Mouse (Mus musculus) left cerebral cortex, postnatal 25 days (tissue): Measurements from ENCODE around the gene Doc2b. TPM values are rescaled to one million over a fixed set of nuclear protein-coding genes. Genes with fewer than 3 reads are reported as not detected.
A peak's percentile ranks its signal among the peaks of the same experiment; 100 is the strongest.

Experiments
- DNase-seq, 2 experiments: peaks; one replicate each; pipeline ENCODE4 v3.0.0; 2022; ENCODE audit warnings: low spot score in 2 of 2, mixed read lengths in 1 of 2
- intact Hi-C: fragments of 180-260 bp; cut with DNase I; formaldehyde crosslinking; loops from one replicate; pipeline ENCODE4 v1.15.1; 2025
- total RNA-seq, 2 experiments: library from RNA; stranded (reverse); gene quantifications; 2 replicates each; pipeline ENCODE4 v1.2.3; 2021

Doc2b gene
- 10 to 100 TPM; 22.8 to 27.9 TPM for total RNA-seq

DNA sequence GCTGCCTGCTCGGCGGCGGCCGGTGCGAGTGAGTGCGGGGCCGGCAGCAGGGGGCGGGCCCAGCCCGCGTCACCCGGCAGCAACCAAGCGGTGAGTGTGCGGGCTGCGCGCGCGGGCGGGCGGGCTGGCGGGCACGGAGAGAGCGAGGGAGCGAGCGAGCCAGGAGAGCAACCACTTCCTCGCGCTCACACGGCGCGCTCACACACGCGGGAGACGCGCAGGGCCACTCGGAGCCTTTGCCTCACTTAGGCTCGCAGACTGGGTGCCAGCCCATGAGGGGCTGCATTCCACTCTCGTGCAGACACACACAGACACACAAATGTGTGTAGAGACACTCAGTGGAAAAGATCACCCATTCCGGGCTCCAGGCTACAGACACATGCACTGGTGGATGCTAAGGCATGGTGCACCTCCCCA is at the start of gene Doc2b:
Gene Doc2b (minus strand): TSS at position 21 of the 417 bp plus-strand sequence.
- intact Hi-C loops: loop anchor here (5.0 kb wide), 1 partner anchor 71 kb away; no protein-coding TSS in a partner anchor
- DNase-seq: peak; percentile 74 to 76

DNA sequence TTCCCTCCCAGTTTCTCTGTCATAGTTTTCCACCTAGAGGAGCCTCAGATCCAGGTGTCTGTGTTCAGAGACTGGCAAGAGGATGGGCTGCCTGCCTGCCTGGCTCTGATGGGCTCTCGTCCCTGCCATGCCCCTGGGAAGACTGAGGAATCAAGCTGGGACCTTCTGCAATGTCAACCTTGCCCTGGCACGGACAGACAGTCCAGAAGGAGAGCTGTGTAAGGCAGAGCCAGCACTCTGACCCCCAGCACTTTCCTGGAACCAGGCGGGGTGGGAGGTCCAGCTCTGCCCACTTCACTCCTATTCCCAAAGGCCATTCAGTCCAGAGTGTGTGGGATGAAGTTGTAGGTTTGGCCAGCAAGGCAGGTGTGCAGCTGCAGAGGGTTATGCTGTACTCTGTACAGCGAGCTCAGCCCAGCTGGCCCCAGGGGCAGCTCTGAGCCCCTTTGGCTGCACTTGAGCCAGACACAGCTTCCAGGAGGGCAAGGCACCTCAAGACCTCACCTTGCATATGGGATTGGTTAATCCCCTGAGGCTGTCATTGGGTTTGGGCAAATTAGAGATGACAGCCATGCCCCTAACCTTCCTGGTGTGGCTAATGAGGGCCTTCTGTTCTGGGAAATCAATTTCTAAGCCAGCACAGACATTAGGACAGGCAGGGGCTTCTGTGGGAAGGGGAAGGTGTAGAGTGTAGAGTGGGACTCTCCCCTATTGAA is 47.2 kb upstream of the Doc2b start:
- intact Hi-C loops: no loop called here
- DNase-seq: no peak

DNA sequence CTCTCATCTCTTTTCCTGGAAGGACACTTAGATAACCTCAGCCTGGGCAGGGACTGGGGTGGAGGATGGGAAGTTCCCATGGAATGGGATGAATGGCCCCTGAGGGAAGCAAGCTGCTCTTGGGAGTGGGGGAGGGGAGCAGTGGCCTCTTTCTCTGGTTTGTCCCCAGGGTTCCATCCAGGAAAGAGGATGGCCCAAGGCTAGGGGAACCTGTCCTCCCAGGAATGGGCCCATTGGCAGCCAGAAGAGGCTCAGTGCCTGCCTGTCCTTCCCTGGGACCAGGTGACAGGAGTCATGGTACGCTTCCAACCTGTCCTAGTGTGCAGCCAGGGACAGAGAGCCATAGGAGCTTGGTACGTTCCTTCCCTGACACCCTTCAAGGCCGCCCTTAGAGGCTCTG is 45.7 kb upstream of the Doc2b start:
- intact Hi-C loops: no loop called here
- no peak for DNase-seq

DNA sequence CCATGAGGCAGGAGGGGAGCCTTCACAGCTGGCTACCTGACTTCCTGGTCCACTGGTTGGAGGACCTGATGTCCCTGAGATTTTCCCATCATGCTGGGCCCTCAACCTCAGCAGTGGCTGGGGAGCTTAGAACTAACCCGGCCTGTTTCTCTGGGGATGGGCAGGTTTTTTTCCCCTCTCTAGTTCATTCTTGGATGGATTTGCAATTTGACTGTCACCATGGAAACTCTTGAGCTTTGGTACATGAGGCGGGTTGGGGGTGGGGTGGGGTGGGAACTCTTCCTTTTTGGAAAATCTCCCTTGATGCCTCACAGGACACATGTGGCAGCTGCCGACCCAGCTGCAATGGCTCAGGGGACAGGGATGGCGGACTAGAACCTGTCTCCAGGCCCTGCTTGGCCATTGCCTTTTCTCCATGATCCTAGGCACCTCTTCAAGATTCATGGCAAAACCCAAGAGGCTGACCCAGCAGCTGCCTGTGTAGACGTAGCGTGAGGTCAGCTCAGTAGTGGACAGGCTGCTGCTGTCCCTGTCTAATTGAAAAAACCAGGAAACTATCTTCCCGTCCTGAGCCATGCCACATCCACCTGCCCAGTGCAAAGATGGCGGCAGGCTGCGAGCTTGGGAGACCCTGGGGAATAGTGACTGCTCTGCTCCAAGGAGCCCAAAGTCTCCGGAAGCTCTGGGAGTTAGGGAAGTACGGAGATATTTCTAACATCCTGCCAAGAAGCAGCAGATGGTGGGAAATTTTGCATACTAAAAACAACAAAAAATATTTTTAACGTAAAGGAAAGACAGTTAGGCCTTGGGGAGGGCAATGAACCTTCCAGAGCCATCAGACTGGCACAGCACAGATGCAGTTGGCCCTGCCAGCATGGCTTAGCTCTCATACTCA is 43.9 kb upstream of the Doc2b start:
- DNase-seq: peak in 1 of 2 experiments; percentile 47
- intact Hi-C loops: no loop called here

DNA sequence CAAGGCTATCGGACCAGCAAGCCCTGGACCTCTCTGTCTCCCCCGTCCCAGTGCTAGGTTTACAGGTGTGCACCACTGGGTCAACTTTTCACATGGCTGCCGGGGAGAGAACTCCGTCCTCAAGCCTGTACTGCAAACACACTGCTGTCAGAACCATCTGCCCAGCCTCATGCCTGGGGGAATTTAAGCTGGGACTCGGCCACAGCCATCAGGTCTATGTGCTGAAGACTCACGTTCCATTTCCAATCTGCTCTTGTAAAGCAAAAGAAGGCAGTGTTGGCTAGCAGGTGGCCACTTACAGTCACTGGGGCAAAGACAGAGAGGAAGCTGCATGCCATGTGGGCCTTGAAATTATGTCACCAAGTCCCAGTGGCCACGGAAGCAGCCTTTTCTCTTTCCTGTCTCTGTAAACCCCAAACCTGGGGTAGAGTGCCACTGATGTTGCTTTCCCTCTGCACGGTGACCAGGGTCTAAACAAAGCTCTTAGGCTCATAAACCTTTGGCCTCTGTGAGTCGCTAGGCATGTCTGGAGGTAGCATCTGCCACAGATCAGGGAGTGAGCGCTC is 43.1 kb upstream of the Doc2b start:
- intact Hi-C loops: no loop called here
- DNase-seq: no peak

DNA sequence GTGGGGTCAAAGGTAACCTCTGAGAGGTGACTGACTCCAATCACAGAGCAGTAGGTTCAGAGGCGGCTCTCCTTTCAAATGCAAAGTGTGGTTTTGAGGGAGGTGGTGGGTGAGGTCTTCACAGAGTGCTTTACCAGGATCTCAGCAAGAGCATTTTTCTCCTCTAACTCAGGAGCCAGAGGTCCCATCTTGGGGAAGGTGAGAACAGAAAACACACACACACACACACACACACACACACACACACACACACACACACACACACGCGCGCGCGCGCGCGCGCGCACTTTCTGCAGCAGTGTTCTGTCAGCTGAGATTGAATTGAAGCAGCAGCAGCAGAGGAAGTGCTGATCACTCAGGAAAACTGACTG is 40.4 kb upstream of the Doc2b start:
- no peak for DNase-seq
- intact Hi-C loops: no loop called here

DNA sequence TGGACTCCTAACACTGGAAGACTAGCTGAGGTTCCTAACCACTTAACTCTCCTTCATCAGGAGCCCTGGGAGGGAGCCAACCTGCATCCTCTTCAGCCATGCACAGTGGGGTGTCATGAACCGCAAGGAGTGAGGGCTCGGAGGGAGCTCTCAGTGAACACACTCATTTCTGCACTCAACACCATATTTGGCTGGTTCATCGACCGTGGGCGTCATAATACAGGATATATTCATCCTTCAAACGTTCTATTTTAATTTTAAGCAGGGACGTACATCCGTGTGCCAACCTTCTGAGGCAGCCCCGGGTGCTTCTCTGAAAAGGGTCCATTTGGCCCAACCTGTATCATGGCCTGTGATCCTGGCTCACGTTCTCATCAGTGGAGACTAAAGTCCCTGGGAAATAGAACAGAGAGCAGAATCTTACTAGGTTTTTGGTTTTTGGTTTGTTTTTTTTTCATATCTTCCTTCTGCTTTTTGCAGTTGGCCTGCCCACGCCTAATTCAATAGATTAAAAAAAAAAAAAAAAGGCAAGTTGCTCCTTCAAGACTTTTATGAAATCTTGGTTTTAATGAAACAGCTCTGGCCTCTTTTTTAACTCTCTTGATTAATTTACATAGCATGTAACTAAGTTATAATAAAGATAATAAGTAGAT is 39.9 kb upstream of the Doc2b start:
- peak; percentile 12 to 54 for DNase-seq
- intact Hi-C loops: no loop called here

DNA sequence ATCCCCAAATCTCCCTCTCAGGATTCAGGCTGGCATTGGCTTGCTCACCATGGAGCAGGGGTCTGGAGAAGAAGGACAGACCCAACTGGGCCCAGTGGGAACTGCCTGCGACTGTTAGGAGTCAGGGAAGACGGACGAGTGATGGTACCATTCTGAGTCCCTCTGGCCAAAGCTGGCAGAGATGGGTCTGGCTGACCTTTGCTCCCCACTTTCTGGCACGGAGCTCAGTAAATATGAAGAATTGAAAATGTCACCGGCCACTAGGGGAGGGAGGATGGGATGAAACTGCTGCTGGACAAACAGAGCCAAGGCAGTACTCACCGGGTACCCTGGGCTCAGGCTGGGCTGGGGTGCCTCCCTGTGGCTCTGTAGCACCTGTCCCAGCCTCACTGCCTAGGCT is 37.2 kb upstream of the Doc2b start:
- DNase-seq: no peak
- intact Hi-C loops: no loop called here

DNA sequence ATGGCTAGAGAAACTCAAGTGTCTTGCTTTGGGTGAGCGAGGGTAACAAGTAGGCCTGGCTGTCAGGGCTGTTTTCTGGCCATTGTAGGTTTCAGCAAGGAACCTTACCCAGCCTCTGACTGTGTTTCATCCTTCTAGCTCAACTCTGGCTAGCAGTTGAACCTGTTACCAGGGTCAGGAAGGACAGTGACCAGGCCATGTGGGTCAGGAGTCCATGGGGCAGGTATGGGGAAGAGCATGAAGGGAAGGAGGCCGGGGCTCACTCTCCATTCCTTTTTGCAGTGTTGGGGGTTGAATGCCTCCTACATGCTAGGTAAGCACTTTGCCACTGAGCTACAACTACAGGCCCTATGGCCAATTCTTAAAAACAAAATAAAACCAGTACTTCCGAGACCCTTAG is 34.5 kb upstream of the Doc2b start:
- intact Hi-C loops: no loop called here
- no peak for DNase-seq

DNA sequence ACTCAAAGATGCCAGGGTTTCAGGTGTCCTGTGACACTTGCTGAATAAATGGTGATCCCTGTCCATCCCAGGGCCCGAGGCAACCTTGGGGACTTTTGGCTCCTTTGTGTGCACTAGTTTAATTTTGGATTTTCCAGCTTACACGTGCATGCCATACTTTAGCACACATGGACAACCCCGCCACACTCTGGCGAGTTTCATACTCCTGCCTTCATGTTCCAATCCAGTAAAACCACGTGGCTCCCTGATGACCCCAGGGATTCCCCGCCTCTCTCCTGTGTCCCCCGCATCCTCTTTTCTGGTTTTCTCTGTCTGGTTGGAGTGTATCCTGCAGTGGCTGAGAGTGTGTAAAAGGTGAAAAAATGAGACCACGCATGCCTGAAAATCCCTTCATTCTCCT is 31.6 kb upstream of the Doc2b start:
- DNase-seq: no peak
- intact Hi-C loops: no loop called here

DNA sequence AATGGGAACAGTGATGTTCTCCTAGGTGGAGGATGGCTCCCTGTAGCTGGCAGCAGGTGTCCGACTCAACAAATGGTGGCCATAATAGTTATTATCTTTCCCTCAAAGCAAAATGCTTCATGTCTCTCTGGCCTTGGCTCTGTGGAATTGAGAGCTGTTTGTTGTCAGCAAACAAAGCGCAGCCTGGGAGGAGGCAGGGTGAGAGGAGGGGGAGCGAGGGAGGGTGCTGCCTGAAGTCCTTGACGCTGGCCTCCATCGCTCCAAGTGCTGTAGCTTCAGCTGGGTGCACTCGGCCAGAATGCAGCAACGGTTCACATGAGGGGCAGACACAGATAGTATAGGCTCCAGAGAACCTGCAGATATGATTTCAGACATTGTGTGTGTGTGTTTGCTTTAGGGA is 27.7 kb upstream of the Doc2b start:
- intact Hi-C loops: no loop called here
- DNase-seq: no peak

DNA sequence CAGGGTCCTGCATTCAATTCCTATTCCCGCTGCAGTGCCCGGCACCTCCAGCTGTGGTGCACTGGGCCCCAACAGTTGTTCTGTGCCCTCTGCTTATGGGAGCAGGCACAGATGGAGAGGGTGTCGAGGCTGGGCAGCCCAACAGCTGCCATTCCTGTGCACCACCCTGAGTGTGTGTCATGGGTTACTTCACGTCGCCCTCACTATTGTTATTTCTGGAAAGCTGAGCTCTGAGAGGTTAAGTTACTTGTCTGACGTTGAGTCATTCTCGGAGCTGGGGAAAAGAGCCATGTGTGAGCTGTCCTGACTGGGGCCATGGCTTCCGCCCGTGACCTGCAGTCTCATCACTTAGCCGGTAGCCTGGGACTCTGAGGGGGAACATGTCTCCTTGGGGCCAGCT is 17.2 kb upstream of the Doc2b start:
- DNase-seq: no peak
- intact Hi-C loops: no loop called here

DNA sequence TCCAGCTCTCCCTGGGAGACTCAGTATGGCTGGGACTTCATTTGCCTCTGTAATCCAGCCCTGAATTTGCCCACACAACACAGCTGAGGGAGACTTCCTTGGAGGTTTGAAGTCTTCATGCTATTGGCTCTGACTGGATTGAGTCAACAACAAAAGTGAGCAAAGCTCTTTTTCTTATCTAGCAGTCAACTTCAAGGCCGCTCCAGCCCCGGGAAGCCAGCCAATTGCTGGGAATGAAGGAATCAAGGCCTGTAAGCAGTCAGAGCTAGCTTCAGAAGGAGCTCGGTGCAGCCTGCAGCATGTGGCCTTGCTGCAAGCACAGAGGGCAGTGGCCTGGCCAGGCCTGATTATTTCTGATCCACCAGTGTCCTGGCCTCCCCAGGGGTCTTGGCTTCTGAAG is 16.1 kb upstream of the Doc2b start:
- intact Hi-C loops: no loop called here
- peak; percentile 28 to 64 for DNase-seq

DNA sequence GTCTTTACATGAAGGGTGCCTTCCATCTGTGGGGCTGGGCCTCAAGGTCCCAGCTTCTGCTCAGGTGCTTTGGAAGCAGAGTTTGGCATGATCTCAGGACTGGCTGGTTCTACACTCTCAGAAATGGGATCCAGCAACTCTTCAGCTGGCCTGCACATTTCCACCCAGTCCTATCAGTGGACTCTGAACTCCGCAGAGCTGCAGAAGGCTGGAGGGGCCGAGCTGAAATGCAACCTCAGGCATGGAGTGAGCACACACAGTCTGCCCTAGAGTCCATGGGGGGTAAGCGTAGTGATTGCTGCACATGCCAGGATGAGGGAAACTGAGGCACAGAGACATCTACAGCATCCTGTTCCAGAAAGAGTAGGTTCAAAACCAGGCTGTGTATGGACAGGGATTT is 14.7 kb upstream of the Doc2b start:
- intact Hi-C loops: no loop called here

DNA sequence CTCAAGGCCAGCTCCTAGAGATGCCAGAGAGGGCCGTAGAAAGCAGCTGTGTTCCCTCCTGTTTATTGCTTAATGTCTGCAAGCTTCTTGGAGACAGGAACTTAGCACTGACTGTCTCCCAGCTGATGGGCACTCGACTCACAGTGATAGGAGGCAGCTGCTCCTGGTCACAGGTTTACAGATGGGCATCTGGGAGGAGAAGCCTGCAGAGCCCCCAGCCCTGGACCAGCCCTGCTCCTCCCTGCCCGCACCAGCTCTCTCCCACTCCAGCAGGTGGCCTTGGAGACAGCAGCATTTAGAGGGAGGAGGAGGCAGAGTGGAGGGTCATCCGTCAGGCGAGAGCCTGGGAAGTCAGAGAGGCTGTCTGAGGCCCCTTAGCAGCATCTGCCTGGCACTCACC is 11.6 kb upstream of the Doc2b start:
- intact Hi-C loops: no loop called here
- DNase-seq: no peak

More for the DNA sequence above, 14.7 kb upstream of the Doc2b start:
- no peak for DNase-seq

DNA sequence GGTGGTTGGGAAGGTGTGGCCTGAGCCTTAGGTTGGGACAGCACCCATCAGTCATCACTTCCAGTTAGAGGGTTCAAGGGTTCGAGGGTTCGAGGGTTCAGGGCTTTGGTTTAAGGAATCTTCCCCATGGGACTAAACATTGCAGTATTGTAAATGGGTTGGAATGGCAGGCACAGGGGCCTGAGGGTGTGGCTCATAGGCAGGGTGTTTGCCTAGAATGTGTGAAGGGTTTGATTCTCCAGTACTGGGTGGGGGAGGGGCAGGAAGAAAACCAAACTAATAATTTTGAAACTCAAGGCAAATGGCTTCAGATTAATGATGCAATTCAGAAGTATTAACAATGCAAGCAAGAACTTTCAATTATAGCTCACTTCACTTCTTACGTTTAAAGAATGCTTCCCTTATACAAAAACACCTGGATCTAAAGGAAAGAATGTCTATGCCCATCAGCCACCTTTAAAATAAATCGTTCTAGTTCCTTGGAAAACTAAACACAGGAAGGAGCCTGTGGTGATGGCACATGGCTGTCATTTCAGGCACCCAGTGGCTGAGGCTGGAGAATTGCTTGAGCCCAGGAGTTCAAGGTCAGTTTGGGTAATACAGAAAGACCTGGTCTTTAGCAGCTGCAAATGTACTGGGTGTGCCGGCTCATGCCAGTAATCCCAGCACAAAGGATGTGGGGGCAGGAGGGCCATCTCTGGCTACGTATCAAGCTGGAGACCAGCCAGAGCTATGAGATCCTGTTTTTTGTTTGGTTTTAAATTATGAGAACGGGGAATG is 6.1 kb upstream of the Doc2b start:
- intact Hi-C loops: no loop called here
- DNase-seq: no peak

DNA sequence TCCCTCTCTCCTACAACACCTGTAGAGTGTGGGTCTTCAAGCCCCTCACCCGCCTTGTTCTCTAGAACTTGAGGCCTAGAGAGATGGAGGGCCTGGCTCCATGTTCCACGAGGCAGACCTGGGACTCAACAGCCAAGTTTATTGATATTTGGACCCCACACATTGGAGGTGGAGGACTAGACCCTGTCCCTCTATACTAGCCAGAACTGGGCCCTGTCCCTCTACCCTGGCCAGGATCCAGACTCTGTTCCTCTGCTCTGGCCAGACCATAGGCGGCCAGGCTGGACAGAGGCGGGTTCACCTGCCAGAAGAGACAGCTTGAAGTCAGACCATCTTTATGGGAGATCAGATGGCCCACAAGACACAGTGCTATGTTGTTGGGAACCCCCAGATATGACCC is 5.5 kb upstream of the Doc2b start:
- intact Hi-C loops: no loop called here
- DNase-seq: no peak

DNA sequence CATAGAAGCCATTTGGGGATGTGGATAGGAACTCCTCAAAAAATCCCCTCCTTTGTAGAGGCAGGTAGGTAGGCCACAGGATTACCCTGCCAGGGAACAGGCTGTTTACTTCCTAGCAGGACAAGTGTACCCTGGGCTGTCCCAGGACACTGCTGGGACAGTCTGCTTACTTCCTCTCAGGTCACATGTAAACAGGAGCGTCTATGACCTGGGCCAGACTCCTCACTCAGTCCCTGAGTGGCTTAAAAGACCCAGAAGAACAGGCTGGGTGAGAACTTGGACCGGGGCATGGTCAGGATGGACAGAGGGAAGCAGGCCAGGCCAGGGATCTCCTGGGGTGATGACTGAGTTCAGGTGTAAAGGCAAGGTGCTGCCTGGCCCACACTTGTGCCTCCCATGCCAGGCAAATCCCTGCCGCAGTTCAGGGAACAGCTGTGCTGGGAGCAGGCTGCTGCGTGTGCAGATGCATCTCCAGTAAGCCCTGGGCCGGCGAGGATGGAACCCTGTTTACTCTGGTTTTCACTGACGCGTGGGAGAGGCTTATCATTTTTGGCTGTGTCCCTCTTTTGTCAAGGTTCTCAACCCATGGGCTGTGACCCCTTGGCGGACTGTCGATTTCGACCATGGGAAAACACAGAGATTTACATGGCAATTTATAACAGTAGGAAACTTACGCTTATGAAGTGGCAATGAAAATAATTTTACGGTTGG is 842 bp upstream of the Doc2b start:
- intact Hi-C loops: loop anchor here (5.0 kb wide), 1 partner anchor 71 kb away; no protein-coding TSS in a partner anchor
- DNase-seq: no peak

DNA sequence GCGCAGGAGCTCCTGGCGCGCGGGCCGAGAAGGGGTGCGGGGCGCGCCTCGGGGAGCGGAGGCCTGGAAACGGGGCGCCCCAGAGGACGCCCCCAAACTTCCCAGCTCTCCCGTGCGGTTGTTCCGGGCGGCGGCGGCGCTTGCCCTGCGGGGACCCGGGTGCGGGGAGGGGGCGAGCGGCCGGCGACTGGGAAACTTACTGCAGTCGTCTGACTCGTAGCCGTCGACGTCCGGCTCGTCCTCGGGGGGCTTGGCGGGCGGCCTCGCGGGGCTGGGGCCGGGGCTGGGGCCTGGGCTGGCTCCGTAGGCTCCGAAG is 570 bp downstream of the Doc2b start:
- intact Hi-C loops: loop anchor here (5.0 kb wide), 1 partner anchor 72 kb away; no protein-coding TSS in a partner anchor
- no peak for DNase-seq
